Comparison of ENCODE assay signal across 25 mouse cellular contexts in the genomic region with DNA sequence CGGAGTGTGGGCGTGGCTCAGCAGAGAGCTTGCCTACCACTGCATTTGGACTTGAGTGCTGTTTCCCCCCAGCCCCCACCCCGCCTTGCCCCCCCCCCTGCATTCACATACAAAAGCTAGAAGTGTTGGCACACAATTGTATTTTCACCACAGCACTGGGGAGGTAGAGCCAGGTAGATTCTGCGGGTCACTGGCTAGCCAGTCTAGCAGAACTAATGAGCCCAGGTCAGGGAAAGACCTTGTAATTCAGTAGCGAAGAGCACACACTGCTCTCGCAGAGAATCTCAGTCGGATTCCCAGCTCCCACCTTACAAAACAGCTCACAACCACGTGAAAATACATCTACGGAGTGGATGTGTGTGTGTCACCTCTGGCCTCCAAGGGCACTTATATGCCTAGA. TPM values are rescaled to one million over a fixed set of nuclear protein-coding genes. Genes with fewer than 3 reads are reported as not detected.
"Had no signal": no experiment of that assay in that cellular context is flagged by ENCODE, and none has a peak within 500 bp of the region (broad histone marks: within the 10 kb centered on the region; RNA-seq: fewer than 3 reads in every experiment).

No protein-coding gene starts in this region.

- H3K9ac ChIP-seq: liver, embryonic 12.5 days; liver, embryonic 15.5 days; lung, embryonic 15.5 days; midbrain, embryonic 13.5 days; neural tube, embryonic 13.5 days; stomach, embryonic 15.5 days had no signal

- ATAC-seq: intestine, postnatal 0 days; liver, embryonic 12.5 days; midbrain, embryonic 13.5 days; midbrain, embryonic 16.5 days had no signal

- H3K27ac ChIP-seq: left cerebral cortex, adult 2 months; liver, embryonic 12.5 days; liver, embryonic 15.5 days; lung, embryonic 15.5 days; midbrain, embryonic 10.5 days; midbrain, embryonic 13.5 days; neural tube, embryonic 13.5 days; stomach, embryonic 15.5 days had no signal

- H3K9me3 ChIP-seq: liver, embryonic 12.5 days; liver, embryonic 15.5 days; lung, embryonic 15.5 days; midbrain, embryonic 10.5 days; midbrain, embryonic 13.5 days; neural tube, embryonic 13.5 days; stomach, embryonic 15.5 days had no signal

- H3K4me3 ChIP-seq: left cerebral cortex, adult 2 months; liver, embryonic 12.5 days; liver, embryonic 15.5 days; lung, embryonic 15.5 days; megakaryocyte, embryonic 14.5 days; midbrain, embryonic 10.5 days; midbrain, embryonic 13.5 days; myocyte; neural tube, embryonic 13.5 days; stomach, embryonic 15.5 days had no signal

- DNase-seq: layer of hippocampus, postnatal 36 days; lung, adult 18-20 months; lung, postnatal 10 days; lung, postnatal 36 days; retina, postnatal 1 day; right cerebral cortex, postnatal 25 days; spleen, adult 18-20 months; thymus, postnatal 25 days had no signal

- H3K27me3 ChIP-seq: midbrain, embryonic 13.5 days had no signal

- H3K4me2 ChIP-seq: liver, embryonic 12.5 days; liver, embryonic 15.5 days; lung, embryonic 15.5 days; midbrain, embryonic 13.5 days; neural tube, embryonic 13.5 days; stomach, embryonic 15.5 days had no signal

- H3K36me3 ChIP-seq: liver, embryonic 12.5 days; liver, embryonic 15.5 days; lung, embryonic 15.5 days; midbrain, embryonic 10.5 days; midbrain, embryonic 13.5 days; neural tube, embryonic 13.5 days; stomach, embryonic 15.5 days had no signal

RNA-seq across cellular contexts. Expression of a gene that starts 35.8 kb away (rescaled TPM):
- total RNA-seq: layer of hippocampus, postnatal 10 days; left cerebral cortex, postnatal 10 days; monocyte, adult 5-6 weeks; neutrophil, adult 5-6 weeks had no signal
- polyA plus RNA-seq: limb, embryonic 11.5 days; midbrain, embryonic 10.5 days; midbrain, embryonic 13.5 days; myocyte; neural tube, embryonic 13.5 days had no signal
